In genomic region chr11:75796029-75796445, GRCm38 (mm10) we compare ENCODE assay signal across 8 mouse cellular contexts. TPM values are rescaled to one million over a fixed set of nuclear protein-coding genes. Genes with fewer than 3 reads are reported as not detected.
DNase-seq lines count a peak whose midpoint lies in the region; ATAC-seq and TF ChIP-seq lines count a peak whose summit lies in the region.

Gene Doc2b (minus strand): TSS chr11:75796049.

- peak; percentile 9; the same call in 1 of the 2 replicates for TF ChIP-seq CTCF in forebrain, postnatal 0 days (IDR thresholded peaks at IDR 0.05; ENCODE audit: low read depth)
- TF ChIP-seq CTCF in liver, adult 2 months (IDR thresholded peaks at IDR 0.05; ENCODE audit: low read depth, low read length), result no peak

- ATAC-seq in kidney, embryonic 14.5 days (ENCODE audit: low FRiP score, low TSS enrichment), result peak; percentile 47; the same call in 1 of the 2 replicates
- ATAC-seq in forebrain, postnatal 0 days, result peak; percentile 95
- peak; percentile 87 for ATAC-seq in neural tube, embryonic 14.5 days (ENCODE audit: low read depth)

- peak within 1 kb of the TSS; percentile 71 for H3K9ac ChIP-seq in kidney, embryonic 14.5 days (ENCODE audit: low read depth, low read length)
- peak within 1 kb of the TSS; percentile 57 for H3K9ac ChIP-seq in forebrain, postnatal 0 days
- H3K9ac ChIP-seq in liver, adult 2 months (ENCODE audit: low read depth, low read length), result peak within 1 kb of the TSS; percentile 12; the same call in 1 of the 2 replicates
- peak within 1 kb of the TSS; percentile 55 for H3K9ac ChIP-seq in neural tube, embryonic 14.5 days (replicated peaks; ENCODE audit: low read depth, low read length)

- H3K36me3 ChIP-seq in kidney, embryonic 14.5 days (ENCODE audit: control insufficient read depth, insufficient read depth, low read length), result no peaks in the 10 kb centered on the region
- no peaks in the 10 kb centered on the region for H3K36me3 ChIP-seq in forebrain, postnatal 0 days (ENCODE audit: insufficient read depth)
- no peaks in the 10 kb centered on the region for H3K36me3 ChIP-seq in liver, adult 2 months (ENCODE audit: control insufficient read depth, insufficient read depth, low read length)
- no peaks in the 10 kb centered on the region for H3K36me3 ChIP-seq in neural tube, embryonic 14.5 days (ENCODE audit: control insufficient read depth, insufficient read depth, low read length)

- H3K79me2 ChIP-seq in liver, adult 2 months (ENCODE audit: control insufficient read depth, insufficient read depth, low read length), result no peaks in the 10 kb centered on the region

- H3K4me1 ChIP-seq in kidney, embryonic 14.5 days (ENCODE audit: control insufficient read depth, insufficient read depth, low read length), result 0 out of 2 replicates have a peak, but pooled peaks cover 2% of the 10 kb centered on the region
- no peaks in the 10 kb centered on the region for H3K4me1 ChIP-seq in forebrain, postnatal 0 days (ENCODE audit: insufficient read depth)
- no peaks in the 10 kb centered on the region for H3K4me1 ChIP-seq in liver, adult 2 months (ENCODE audit: control insufficient read depth, insufficient read depth, low read length)
- H3K4me1 ChIP-seq in neural tube, embryonic 14.5 days (ENCODE audit: control insufficient read depth, insufficient read depth, low read length), result peaks cover 12% of the 10 kb centered on the region; the same call in 1 of the 2 replicates

- no peak within 1 kb of the TSS for H3K27ac ChIP-seq in kidney, embryonic 14.5 days (ENCODE audit: low read depth, low read length)
- H3K27ac ChIP-seq in forebrain, postnatal 0 days (ENCODE audit: low read depth, low read length), result no peak within 1 kb of the TSS
- H3K27ac ChIP-seq in liver, adult 2 months (replicated peaks; ENCODE audit: insufficient read depth, low read depth, low read length), result no peak within 1 kb of the TSS
- no peak within 1 kb of the TSS for H3K27ac ChIP-seq in neural tube, embryonic 14.5 days (ENCODE audit: low read depth, low read length)

- DNase-seq in kidney, adult 11 months, result no peak
- DNase-seq in cerebellum, adult 11-12 months, result peak; percentile 69
- DNase-seq in forebrain, postnatal 0 days, result peak; percentile 84
- peak; percentile 43 for DNase-seq in kidney, postnatal 14 days
- DNase-seq in liver, adult 2 months (ENCODE audit: extremely low read depth, low read depth, low spot score), result no peak
- DNase-seq in urinary bladder, adult 2 months (ENCODE audit: low spot score), result no peak

- peak within 1 kb of the TSS; percentile 63 for H3K4me2 ChIP-seq in kidney, embryonic 14.5 days (replicated peaks; ENCODE audit: low read depth, low read length)
- H3K4me2 ChIP-seq in forebrain, postnatal 0 days (ENCODE audit: low read depth), result peak within 1 kb of the TSS; percentile 61
- peak within 1 kb of the TSS; percentile 58 for H3K4me2 ChIP-seq in neural tube, embryonic 14.5 days (ENCODE audit: low read depth, low read length)

- TF ChIP-seq POLR2A in liver, adult 2 months (IDR thresholded peaks at IDR 0.05; ENCODE audit: extremely low read depth, insufficient read depth, low read length), result no peak

- no peaks in the 10 kb centered on the region for H3K9me3 ChIP-seq in kidney, embryonic 14.5 days (ENCODE audit: control insufficient read depth, low read length)
- H3K9me3 ChIP-seq in forebrain, postnatal 0 days (ENCODE audit: low read length), result no peaks in the 10 kb centered on the region
- H3K9me3 ChIP-seq in neural tube, embryonic 14.5 days (ENCODE audit: control insufficient read depth, low read length), result no peaks in the 10 kb centered on the region

- WGBS in kidney, embryonic 14.5 days, result 4% methylated on average over 35 of the region's 37 CpGs
- WGBS in forebrain, postnatal 0 days, result 3% methylated on average over 37 of the region's 37 CpGs
- WGBS in liver, adult 2 months, result 18% methylated on average over 37 of the region's 37 CpGs
- WGBS in neural tube, embryonic 14.5 days, result 3% methylated on average over 35 of the region's 37 CpGs

- H3K4me3 ChIP-seq in kidney, embryonic 14.5 days (ENCODE audit: low read length), result peak within 1 kb of the TSS; percentile 48
- peak within 1 kb of the TSS; percentile 55 for H3K4me3 ChIP-seq in forebrain, postnatal 0 days (ENCODE audit: low read depth, low read length)
- H3K4me3 ChIP-seq in liver, adult 2 months (ENCODE audit: insufficient read depth, low read depth, low read length), result peak within 1 kb of the TSS; percentile 4; the same call in 1 of the 2 replicates
- H3K4me3 ChIP-seq in neural tube, embryonic 14.5 days (ENCODE audit: low read depth, low read length), result peak within 1 kb of the TSS; percentile 46

- H3K27me3 ChIP-seq in kidney, embryonic 14.5 days (ENCODE audit: control insufficient read depth, insufficient read depth, low read length), result peaks cover 36% of the 10 kb centered on the region
- peaks cover 21% of the 10 kb centered on the region for H3K27me3 ChIP-seq in forebrain, postnatal 0 days (ENCODE audit: insufficient read depth, low read length)
- H3K27me3 ChIP-seq in liver, adult 2 months (ENCODE audit: control insufficient read depth, insufficient read depth, low read length), result peaks cover 15% of the 10 kb centered on the region
- peaks cover 21% of the 10 kb centered on the region for H3K27me3 ChIP-seq in neural tube, embryonic 14.5 days (ENCODE audit: control insufficient read depth, insufficient read depth, low read length)

RNA-seq across cellular contexts. Expression of gene Doc2b, which starts in this region (rescaled TPM):
- 1.1 and 1.2 TPM in 2 replicates for polyA plus RNA-seq in kidney, embryonic 14.5 days (2014; fragmentation: Nextera tagmentation; extraction: Ambion mirVana)
- 13.3 and 16.2 TPM in 2 replicates for total RNA-seq in forebrain, postnatal 0 days (2014; rRNA removed)
- 3.5 and 5.3 TPM in 2 replicates for polyA plus RNA-seq in forebrain, postnatal 0 days (2015; fragmentation: Nextera tagmentation; extraction: Ambion mirVana)
- total RNA-seq in liver, adult 2 months (2014; rRNA removed), result 0.09 and 0.13 TPM in 2 replicates
- polyA plus RNA-seq in liver, adult 2 months (2012; rRNA removed), result 0.05 and 0.07 TPM in 2 replicates
- 2.1 and 2.3 TPM in 2 replicates for polyA plus RNA-seq in neural tube, embryonic 14.5 days (2014; fragmentation: Nextera tagmentation; extraction: Ambion mirVana)
- polyA plus RNA-seq in urinary bladder, adult 2 months (2012; rRNA removed), result 0.59 and 0.99 TPM in 2 replicates

Comparison
In these comparisons a context has a peak if more than half of its experiments do, and no peak if none do; other contexts are left out.
1. RNA of gene Doc2b (total RNA-seq): 13.3 to 16.2 TPM in forebrain, postnatal 0 days; 0.09 to 0.13 TPM in liver, adult 2 months; every median in the first group is over 10 times any median in the second.
2. DNase-seq: peak in cerebellum, adult 11-12 months (single experiment), forebrain, postnatal 0 days (single experiment) and kidney, postnatal 14 days (single experiment); none in kidney, adult 11 months (single experiment), liver, adult 2 months (single experiment) and urinary bladder, adult 2 months (single experiment).
3. H3K4me3 ChIP-seq: peak in every context shown above with its lines; median percentile 55 in forebrain, postnatal 0 days; 48 in kidney, embryonic 14.5 days; 46 in neural tube, embryonic 14.5 days; 4 in liver, adult 2 months.
4. H3K9ac ChIP-seq: peak in every context shown above with its lines; median percentile 71 in kidney, embryonic 14.5 days; 57 in forebrain, postnatal 0 days; 55 in neural tube, embryonic 14.5 days; 12 in liver, adult 2 months.
5. Peak in every context shown above with its lines, with median percentiles within 50 percentile points of each other: ATAC-seq and H3K4me2 ChIP-seq.